Mouse (Mus musculus) cerebellum, adult 2 months (tissue): ENCODE data around the gene Gm10837.

Source experiments
- CTCF ChIP-seq: fragments of 200-500 bp; IDR thresholded peaks from 2 replicates; pipeline ENCODE4 v1.5.1; 2011; ENCODE audit warnings: low read depth, mild to moderate bottlenecking, control low read depth, low read length, moderate library complexity, borderline replicate concordance; ENCODE audit not compliant: insufficient read depth
- POLR2A ChIP-seq: fragments of 200-500 bp; IDR thresholded peaks from 2 replicates; pipeline ENCODE4 v1.6.1; 2011; ENCODE audit warnings: low read length, control low read depth, borderline replicate concordance; ENCODE audit not compliant: insufficient read depth

DNA sequence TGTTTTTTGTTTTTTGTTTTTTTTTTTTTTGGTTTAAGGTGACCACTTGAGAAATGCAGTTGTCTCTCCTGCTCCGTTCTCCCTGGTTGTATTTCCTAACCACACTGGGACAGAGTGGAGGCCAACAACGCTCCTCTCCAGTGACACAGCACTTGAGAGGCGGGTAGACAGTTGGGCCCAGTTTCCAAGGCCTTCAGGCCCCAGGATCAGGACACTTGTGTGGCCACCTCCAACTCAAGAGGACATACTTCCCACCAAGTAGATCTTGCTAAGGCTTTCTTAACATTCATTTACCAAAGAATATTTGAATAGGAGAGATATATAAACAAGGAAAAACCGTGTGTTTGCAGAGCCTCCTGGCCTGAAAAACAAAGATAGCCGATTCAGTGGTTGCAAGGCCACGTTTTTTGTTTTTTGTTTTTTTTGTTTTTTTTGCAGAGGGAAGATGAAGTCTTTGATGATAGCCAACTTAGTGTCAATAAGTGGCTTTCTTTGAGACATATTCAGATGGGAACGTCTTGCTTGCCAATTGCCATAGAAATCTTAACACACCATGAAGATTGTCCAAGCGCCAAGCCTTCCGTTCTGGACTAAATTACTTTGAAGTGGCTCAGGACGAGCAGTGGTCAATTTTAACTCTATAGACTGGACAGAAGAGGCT lies 35.4 kb upstream of the Gm10837 start:
- TF ChIP-seq CTCF (no peak), POLR2A (no peak)
